Mouse (Mus musculus): ENCODE results near the gene BC025446.

- TF ChIP-seq CTCF (IDR thresholded peaks at IDR 0.05; ENCODE audit: low read depth, low read length), result no peak
- TF ChIP-seq POLR2A (IDR thresholded peaks at IDR 0.05; ENCODE audit: extremely low read depth, insufficient read depth, low read length), result no peak
Measured at GRCm38 (mm10) chr15:75266626-75267025, 50.5 kb downstream of the BC025446 start.
